Mouse (Mus musculus) liver, embryonic 16.5 days (tissue): Measurements from ENCODE around the gene Gm20219. TPM values are rescaled to one million over a fixed set of nuclear protein-coding genes. Genes with fewer than 3 reads are reported as not detected.
A peak's percentile ranks its signal among the peaks of the same experiment; 100 is the strongest.

ENCODE experiments used
- ATAC-seq: fragments of 200-750 bp; cut with Nextera tagmentation; 2 replicates; pipeline ENCODE4 v1.8.0; 2017; ENCODE audit warnings: low read depth, mild to moderate bottlenecking, moderate number of reproducible peaks, moderate library complexity
- H3K27ac ChIP-seq: fragments of 300-500 bp; sonication (generic); 2 replicates; pipeline ENCODE4 v1.5.1; 2014; ENCODE audit warnings: mild to moderate bottlenecking, low read length
- H3K27me3 ChIP-seq: fragments of 300-500 bp; sonication (generic); 2 replicates; pipeline ENCODE4 v1.6.1; 2014; ENCODE audit warnings: low read depth, low read length, mixed read lengths; ENCODE audit not compliant: control insufficient read depth, insufficient read depth
- H3K36me3 ChIP-seq: fragments of 300-500 bp; sonication (generic); 2 replicates; pipeline ENCODE4 v1.6.1; 2014; ENCODE audit warnings: mild to moderate bottlenecking; ENCODE audit not compliant: control insufficient read depth, insufficient read depth
- H3K4me1 ChIP-seq: fragments of 300-500 bp; sonication (generic); 2 replicates; pipeline ENCODE4 v1.6.1; 2014; ENCODE audit warnings: low read depth, low read length, mixed read lengths; ENCODE audit not compliant: control insufficient read depth
- H3K4me2 ChIP-seq: fragments of 300-500 bp; sonication (generic); 2 replicates; pipeline ENCODE4 v1.6.1; 2014; ENCODE audit warnings: low read depth, low read length, mixed read lengths
- H3K4me3 ChIP-seq: fragments of 300-500 bp; sonication (generic); 2 replicates; pipeline ENCODE4 v1.5.1; 2014; ENCODE audit warnings: low read depth, mild to moderate bottlenecking, low read length
- H3K9ac ChIP-seq: fragments of 300-500 bp; sonication (generic); 2 replicates; pipeline ENCODE4 v1.6.1; 2014; ENCODE audit warnings: low read depth, low read length
- H3K9me3 ChIP-seq: fragments of 300-500 bp; sonication (generic); replicated peaks from 2 replicates; pipeline ENCODE4 v1.6.1; 2016; ENCODE audit warnings: low read length; ENCODE audit not compliant: control insufficient read depth
- WGBS: fragments of 180-500 bp; shearing (Covaris S2); extraction: QIAGEN DNeasy Blood & Tissue Kit; methylation state at CpG from one replicate; pipeline ENCODE4 v1.1.7; 2014; ENCODE audit not compliant: insufficient replicate concordance; 5-methylcytosine and 5-hydroxymethylcytosine counted together
- polyA plus RNA-seq: library from polyadenylated mRNA; unstranded; fragments of >200 nt; fragmentation: Nextera tagmentation; extraction: Ambion mirVana; gene quantifications from 2 replicates; pipeline ENCODE4 v1.2.1, GENCODE M21; 2015

The Gm20219 gene
- polyA plus RNA-seq, 1 experiment from 2014 or later: 0.24 TPM

- no peaks in the 10 kb centered on the region for H3K27me3 ChIP-seq
- H3K4me1 ChIP-seq: peaks cover 36% of the 10 kb centered on the region
- WGBS: under 1% methylated on average over 93 of the region's 101 CpGs
- peak within 1 kb of the TSS; percentile 97 for H3K27ac ChIP-seq
- H3K9me3 ChIP-seq: no peaks in the 10 kb centered on the region
- H3K4me3 ChIP-seq: peak within 1 kb of the TSS; percentile 96
- H3K4me2 ChIP-seq: peak within 1 kb of the TSS; percentile 86
- ATAC-seq: peak; percentile 92
- peaks cover 40% of the 10 kb centered on the region for H3K36me3 ChIP-seq
- peak within 1 kb of the TSS; percentile 96 for H3K9ac ChIP-seq
Observed at GRCm38 (mm10) chr17:56584257-56585130, 30.3 kb upstream of the Gm20219 start, which contains the start of the genes Safb2 and Safb. TSS of gene Safb2 (minus strand) at chr17:56584585. TSS of gene Safb (plus strand) at chr17:56584825.

- WGBS: under 1% methylated on average over 33 of the region's 33 CpGs
- peak overlapping the region; percentile 96 for H3K4me3 ChIP-seq
- no peak; the same call in 1 of the 2 replicates for ATAC-seq
- H3K36me3 ChIP-seq: peaks cover 43% of the 10 kb centered on the region
- no peaks in the 10 kb centered on the region for H3K27me3 ChIP-seq
- peak overlapping the region; percentile 86 for H3K4me2 ChIP-seq
- peaks cover 36% of the 10 kb centered on the region for H3K4me1 ChIP-seq
- peak overlapping the region; percentile 97 for H3K27ac ChIP-seq
- peak overlapping the region; percentile 96 for H3K9ac ChIP-seq
- no peaks in the 10 kb centered on the region for H3K9me3 ChIP-seq
Observed at GRCm38 (mm10) chr17:56583611-56584256, 29.5 kb upstream of the Gm20219 start.

GRCm38 (mm10) chr17:56583071-56583470 lies 28.9 kb upstream of the Gm20219 start:
- Histone ChIP-seq H3K9ac (peak overlapping the region; percentile 96), H3K9me3 (no peaks in the 10 kb centered on the region), H3K36me3 (peaks cover 43% of the 10 kb centered on the region), H3K27me3 (no peaks in the 10 kb centered on the region), H3K4me2 (peak overlapping the region; percentile 86), H3K4me1 (peaks cover 36% of the 10 kb centered on the region), H3K4me3 (peak overlapping the region; percentile 96), H3K27ac (peak overlapping the region; percentile 97)
- 36% methylated on average over 1 of the region's 1 CpGs for WGBS
- no peak for ATAC-seq

GRCm38 (mm10) chr17:56572939-56573338 lies 18.8 kb upstream of the Gm20219 start:
- Histone ChIP-seq H3K4me3 (no peak overlapping the region), H3K4me1 (peaks cover 2% of the 10 kb centered on the region; the same call in 1 of the 2 replicates), H3K9me3 (no peaks in the 10 kb centered on the region), H3K9ac (no peak overlapping the region), H3K36me3 (peaks cover 80% of the 10 kb centered on the region), H3K4me2 (no peak overlapping the region), H3K27ac (no peak overlapping the region; the same call in 1 of the 2 replicates), H3K27me3 (no peaks in the 10 kb centered on the region)
- WGBS: 85% methylated on average over 3 of the region's 3 CpGs
- peak; percentile 53 for ATAC-seq

GRCm38 (mm10) chr17:56572154-56572553 lies 18.0 kb upstream of the Gm20219 start:
- Histone ChIP-seq H3K4me1 (peaks cover 2% of the 10 kb centered on the region; the same call in 1 of the 2 replicates), H3K36me3 (peaks cover 80% of the 10 kb centered on the region), H3K27me3 (no peaks in the 10 kb centered on the region), H3K4me3 (no peak overlapping the region), H3K27ac (no peak overlapping the region), H3K9me3 (no peaks in the 10 kb centered on the region), H3K9ac (no peak overlapping the region), H3K4me2 (no peak overlapping the region)
- no peak for ATAC-seq
- WGBS: 77% methylated on average over 1 of the region's 1 CpGs

- Histone ChIP-seq H3K27me3 (no peaks in the 10 kb centered on the region), H3K4me3 (no peak overlapping the region), H3K4me1 (peaks cover 2% of the 10 kb centered on the region; the same call in 1 of the 2 replicates), H3K9ac (no peak overlapping the region), H3K4me2 (no peak overlapping the region), H3K9me3 (no peaks in the 10 kb centered on the region), H3K27ac (no peak overlapping the region), H3K36me3 (peaks cover 87% of the 10 kb centered on the region)
- no peak for ATAC-seq
- 92% methylated on average over 4 of the region's 4 CpGs for WGBS
Observed at GRCm38 (mm10) chr17:56570287-56570686, 16.1 kb upstream of the Gm20219 start.

- no peaks in the 10 kb centered on the region for H3K27me3 ChIP-seq
- H3K27ac ChIP-seq: no peak overlapping the region
- H3K4me3 ChIP-seq: no peak overlapping the region
- no peak for ATAC-seq
- H3K9ac ChIP-seq: no peak overlapping the region
- 82% methylated on average over 4 of the region's 4 CpGs for WGBS
- H3K9me3 ChIP-seq: no peaks in the 10 kb centered on the region
- H3K36me3 ChIP-seq: peaks cover 91% of the 10 kb centered on the region
- H3K4me2 ChIP-seq: no peak overlapping the region
- no peaks in the 10 kb centered on the region for H3K4me1 ChIP-seq
Observed at GRCm38 (mm10) chr17:56567370-56567769, 13.2 kb upstream of the Gm20219 start.

GRCm38 (mm10) chr17:56566918-56567317 lies 12.7 kb upstream of the Gm20219 start:
- H3K9me3 ChIP-seq: no peaks in the 10 kb centered on the region
- H3K4me3 ChIP-seq: no peak overlapping the region
- peaks cover 93% of the 10 kb centered on the region for H3K36me3 ChIP-seq
- ATAC-seq: no peak
- 88% methylated on average over 5 of the region's 5 CpGs for WGBS
- H3K27me3 ChIP-seq: no peaks in the 10 kb centered on the region
- no peaks in the 10 kb centered on the region for H3K4me1 ChIP-seq
- H3K9ac ChIP-seq: no peak overlapping the region
- H3K4me2 ChIP-seq: no peak overlapping the region
- H3K27ac ChIP-seq: no peak overlapping the region
